Mouse (Mus musculus) B cell, adult (primary cell): ENCODE measurements around the gene Polr1e. TPM values are rescaled to one million over a fixed set of nuclear protein-coding genes. Genes with fewer than 3 reads are reported as not detected.

Experiments used
- total RNA-seq: library from RNA; stranded (reverse); gene quantifications from 4 replicates; pipeline ENCODE4 v1.2.4, GENCODE M21; 2023; ENCODE audit not compliant: inconsistent age

Gene Polr1e
- 23.9 to 29.5 TPM (median 27.3 TPM) in 4 replicates for total RNA-seq

GRCm38 (mm10) chr4:45018452-45018980, at the start of gene Polr1e:
Polr1e (plus strand) TSS chr4:45018583.

GRCm38 (mm10) chr4:44981280-44981973, 37.0 kb upstream of the Polr1e start, which contains the start of gene Grhpr:
Grhpr (plus strand) TSS chr4:44981395.

GRCm38 (mm10) chr4:45012105-45012975, 6.0 kb upstream of the Polr1e start, which contains the start of gene Zbtb5:
Zbtb5 (minus strand) TSS chr4:45012412.

GRCm38 (mm10) chr4:45084021-45084894, 65.9 kb downstream of the Polr1e start, which contains the start of gene Fbxo10:
Fbxo10 (minus strand) TSS chr4:45084604.

Other genes starting within 250 kb of the Polr1e start
- 21.1 to 31.7 TPM (median 22.9 TPM) in 4 replicates for gene Grhpr, start 37.2 kb upstream of the Polr1e start, total RNA-seq
- 14.1 to 17.3 TPM (median 14.9 TPM) in 4 replicates for gene Zbtb5, start 6.2 kb upstream of the Polr1e start, total RNA-seq
- 1.4 to 2.7 TPM (median 1.9 TPM) in 4 replicates for gene Fbxo10, start 66.0 kb downstream of the Polr1e start, total RNA-seq
- 44.6 to 47.3 TPM (median 46.9 TPM) in 4 replicates for gene Tomm5, start 89.5 kb downstream of the Polr1e start, total RNA-seq
- not detected in 4 replicates for gene Frmpd1, start 166.3 kb downstream of the Polr1e start, total RNA-seq